Mouse (Mus musculus) T-helper 1 cell (primary cell): ENCODE results near the gene Ppme1.

Experiments
- in situ Hi-C: fragments of 300-600 bp; cut with MboI, MseI; formaldehyde crosslinking; loops from one replicate; pipeline ENCODE4 v1.15.1; 2025; ENCODE audit warnings: high pct_unique_total_duplicates

The Ppme1 gene

DNA sequence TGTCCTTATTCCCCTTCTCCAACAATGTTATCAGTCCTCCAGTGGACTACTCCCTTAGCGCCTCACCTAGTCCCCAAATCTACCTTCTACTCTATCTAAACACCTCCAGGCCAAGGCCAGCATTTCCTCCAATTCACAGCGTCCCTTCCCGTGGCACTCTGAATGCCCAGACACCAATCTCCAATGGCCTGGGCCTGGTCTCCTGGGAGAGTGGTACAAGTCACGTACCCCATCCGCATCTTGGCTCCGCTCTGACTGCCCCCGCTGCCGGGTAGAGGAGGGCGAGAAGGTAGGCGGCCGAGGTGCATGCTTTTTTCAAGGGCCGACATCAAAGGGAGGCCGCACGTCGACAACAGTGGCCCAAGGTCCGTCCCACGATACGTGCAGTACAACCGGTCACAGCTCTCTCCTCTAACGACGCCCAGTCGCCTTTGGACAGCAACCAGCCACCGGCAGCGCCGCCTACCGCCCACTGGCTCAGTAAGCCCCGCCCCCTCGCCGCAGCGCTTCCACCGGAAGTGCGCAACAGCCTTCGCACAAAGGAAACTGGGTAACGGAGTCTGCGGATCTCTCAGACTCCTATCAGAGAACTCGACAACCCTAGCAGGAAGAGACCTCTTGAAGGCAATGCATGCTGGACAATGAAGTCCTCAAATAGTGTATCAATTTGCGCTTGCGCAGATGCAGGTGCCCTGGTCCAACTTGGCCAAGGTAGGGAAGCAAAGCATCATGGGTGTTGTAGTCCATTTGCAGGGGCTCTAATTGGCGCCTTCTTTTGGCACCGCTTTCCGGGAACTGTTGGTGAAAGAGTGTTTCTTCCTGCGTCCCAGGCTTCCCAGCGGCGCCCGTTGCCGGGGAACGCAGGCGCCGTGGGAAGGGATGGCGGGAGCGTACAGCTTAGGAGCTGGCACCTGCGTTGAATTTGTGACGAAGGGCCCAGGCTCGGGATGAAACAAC, at the start of gene Ppme1, which contains the start of gene C2cd3:
Ppme1 (minus strand) TSS at position 813 of the 957 bp plus-strand sequence.
C2cd3 (plus strand) TSS at position 739 of the 957 bp plus-strand sequence.
- in situ Hi-C loops, result loop anchor here (10.0 kb wide), 1 partner anchor 1227 kb away; the partner anchor contains the start of gene Uvrag

GRCm38 (mm10) chr7:100408684-100409083, 36.6 kb upstream of the Ppme1 start:
- in situ Hi-C loops, result no loop called here

DNA sequence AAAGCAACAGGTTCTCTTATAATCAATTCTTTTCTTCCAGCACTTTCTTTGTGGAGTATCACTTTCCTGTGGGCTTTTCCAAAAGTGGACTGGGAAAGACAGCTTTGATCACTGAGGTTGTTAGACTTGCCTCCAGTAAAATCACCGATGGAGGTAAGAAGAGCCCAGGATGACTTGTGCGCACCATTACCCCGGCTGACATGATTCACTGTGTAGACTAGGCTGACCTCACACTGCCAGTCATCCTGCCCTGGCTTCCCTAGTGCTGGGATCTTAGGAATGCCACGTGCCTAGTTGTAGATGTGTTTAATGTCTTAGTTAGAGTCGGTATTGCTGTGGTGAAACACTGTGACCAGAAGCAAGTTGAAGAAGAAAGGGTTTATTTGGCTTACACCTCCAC, 35.6 kb upstream of the Ppme1 start:
- in situ Hi-C loops, result no loop called here

DNA sequence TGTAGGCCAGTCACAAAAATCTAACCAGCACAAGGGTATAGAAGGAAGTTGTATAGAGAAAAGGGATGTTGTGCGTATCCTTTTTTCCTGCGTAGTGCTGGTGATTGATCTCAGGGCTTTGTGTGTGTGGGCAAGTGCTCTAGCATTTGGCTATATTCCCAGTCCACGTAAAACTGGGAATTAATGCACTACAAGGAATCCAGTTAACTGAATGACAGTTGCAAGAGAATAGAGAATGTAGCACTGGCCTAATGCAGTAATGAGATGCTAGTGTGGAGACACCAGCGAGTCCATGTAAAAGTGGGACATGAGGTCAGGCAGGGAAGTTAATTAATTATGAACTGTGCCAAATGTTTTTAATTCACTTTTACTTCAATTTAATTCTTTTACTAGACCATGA, 30.6 kb upstream of the Ppme1 start:
- in situ Hi-C loops, result no loop called here

GRCm38 (mm10) chr7:100400899-100401539, 28.9 kb upstream of the Ppme1 start:
- in situ Hi-C loops, result no loop called here

DNA sequence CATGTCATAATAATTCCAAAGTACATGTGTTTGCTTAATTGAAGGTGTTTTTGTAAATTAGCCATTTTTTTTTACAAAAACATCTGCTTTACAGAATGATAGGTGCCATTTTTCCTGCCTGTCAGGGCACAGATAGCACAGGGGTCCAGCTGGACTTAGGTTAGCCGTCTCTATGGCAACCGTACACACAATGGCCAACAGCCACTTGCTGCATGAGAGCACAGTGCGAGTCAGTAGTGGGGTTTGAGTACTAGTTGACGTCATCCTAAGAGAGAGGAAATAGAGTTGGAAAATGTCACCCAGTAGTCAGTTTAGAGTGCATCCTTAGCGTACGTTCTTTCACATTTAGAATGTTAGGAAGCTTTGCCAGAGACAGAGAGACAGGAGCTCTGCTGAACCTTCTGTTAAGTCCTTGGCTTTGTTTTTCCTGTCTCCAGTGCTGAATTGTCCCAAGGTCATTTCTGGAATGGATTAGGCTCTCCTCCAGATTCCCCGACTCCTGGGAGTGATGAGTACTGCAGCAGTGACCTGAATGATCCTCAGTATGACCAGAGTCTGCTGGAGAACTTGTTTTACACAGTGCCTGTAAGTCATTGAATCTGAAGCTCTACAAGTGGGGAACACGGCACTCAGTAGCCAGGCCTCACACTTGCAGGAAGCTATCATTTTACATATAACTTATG, 27.3 kb upstream of the Ppme1 start:
- in situ Hi-C loops, result no loop called here

DNA sequence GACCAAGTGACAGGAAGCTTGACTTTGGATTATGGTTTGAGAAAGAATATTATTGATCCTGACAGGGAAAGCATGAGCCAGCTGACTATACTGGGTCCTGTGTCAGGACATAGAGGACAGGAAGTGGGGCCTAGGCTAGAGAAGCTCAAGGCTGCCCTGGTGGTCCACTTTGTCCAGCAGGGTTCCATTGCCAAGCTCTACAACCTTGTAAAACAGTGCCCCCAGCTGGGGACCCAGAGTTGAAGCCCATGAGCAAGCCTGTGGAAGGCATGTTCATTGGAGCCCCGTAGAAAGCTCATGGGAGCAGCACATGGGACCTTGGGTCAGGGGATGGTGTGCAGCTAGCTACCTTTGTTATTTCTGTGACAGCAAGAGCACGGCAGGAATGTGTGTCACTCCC, 20.2 kb upstream of the Ppme1 start:
- in situ Hi-C loops, result no loop called here

DNA sequence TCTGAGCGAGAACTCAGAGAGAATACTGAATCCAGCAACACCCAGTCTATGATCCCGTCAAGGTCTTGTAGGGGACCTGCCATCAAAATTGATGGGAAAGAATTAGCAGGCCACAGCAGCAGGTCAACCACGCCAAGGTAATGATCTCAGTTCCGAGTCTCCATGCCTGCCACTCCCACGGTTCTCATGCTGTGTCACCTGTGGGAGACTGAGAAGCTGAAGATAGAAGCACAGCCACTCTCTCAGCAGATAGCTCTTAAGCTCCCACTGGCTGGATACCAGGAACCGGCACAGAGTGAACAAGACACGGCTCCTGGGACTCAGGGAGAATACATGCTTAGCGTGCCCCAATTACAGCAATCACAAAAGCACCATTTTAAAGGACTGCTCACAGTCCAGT, 18.1 kb upstream of the Ppme1 start:
- in situ Hi-C loops, result no loop called here

GRCm38 (mm10) chr7:100388174-100388573, 16.1 kb upstream of the Ppme1 start:
- in situ Hi-C loops, result no loop called here

DNA sequence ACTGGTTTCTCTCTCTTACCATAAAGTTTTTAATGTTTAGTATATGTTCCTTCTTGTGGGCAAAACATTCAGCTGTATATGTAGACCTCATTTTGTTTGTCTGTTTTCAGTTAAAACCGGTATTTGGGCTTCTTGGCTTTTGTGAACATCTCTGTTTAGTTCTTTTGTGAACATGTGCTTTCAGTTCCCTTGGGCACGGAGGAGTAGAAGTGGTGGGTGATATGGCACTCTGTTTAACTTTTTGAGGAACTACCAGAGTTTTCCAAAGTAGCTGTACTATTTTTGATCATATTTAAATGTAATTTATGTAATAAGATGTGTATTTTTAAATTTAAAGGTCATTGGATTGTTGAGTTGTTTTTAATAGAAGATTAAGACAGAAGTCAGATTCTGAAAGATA, 11.1 kb upstream of the Ppme1 start:
- in situ Hi-C loops, result no loop called here

DNA sequence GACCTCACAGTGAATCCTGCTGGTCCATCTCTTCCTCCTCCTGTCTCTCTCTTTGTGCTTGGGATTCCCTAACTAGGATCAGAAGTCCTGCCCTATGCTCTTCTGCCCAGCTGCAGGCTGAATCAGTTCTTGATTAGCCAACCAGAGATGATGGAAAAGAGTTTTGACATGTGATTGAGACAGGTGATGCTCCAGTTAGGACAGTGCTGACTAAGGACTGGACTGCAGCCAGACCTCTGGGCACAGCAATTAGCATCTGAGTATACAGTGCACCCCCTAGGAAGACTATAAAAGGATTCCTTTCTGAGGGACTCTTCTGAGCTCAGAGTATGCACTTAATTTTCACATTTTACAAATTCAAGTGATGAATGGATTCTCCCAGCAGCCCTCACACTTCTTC, 9.1 kb upstream of the Ppme1 start:
- in situ Hi-C loops, result no loop called here

- in situ Hi-C loops, result loop anchor here (10.0 kb wide), 1 partner anchor 1233 kb away; the partner anchor contains the start of gene Uvrag
Measured at GRCm38 (mm10) chr7:100378257-100378656, 6.2 kb upstream of the Ppme1 start.

DNA sequence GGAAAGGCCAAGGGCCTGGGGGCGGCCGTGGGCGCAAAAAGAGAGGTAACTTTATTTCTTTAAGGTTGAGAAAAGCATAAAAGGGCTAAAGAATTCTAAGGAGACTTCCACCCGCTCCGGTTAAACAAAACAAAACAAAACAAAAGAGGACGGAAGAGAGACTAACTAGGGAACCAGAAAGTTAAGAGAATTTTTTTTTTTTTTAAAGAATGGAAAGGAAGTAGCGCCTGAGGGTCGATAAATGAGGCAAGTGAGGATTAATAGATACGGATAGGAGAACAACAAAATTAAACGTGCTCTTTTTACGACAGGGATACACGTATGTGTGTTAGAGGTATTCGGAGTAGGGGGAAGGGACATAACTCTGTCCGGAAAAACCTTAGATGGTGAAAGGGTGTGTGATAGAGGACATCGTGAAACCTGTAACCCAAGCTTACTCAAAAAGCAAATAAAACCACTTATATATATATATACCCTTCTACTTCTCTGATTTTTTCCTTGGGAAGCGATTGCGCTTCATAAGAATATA, 409 bp upstream of the Ppme1 start:
- in situ Hi-C loops, result loop anchor here (10.0 kb wide), 1 partner anchor 1228 kb away; the partner anchor contains the start of gene Uvrag

- in situ Hi-C loops, result no loop called here
Measured at GRCm38 (mm10) chr7:100364888-100365287, 7.2 kb downstream of the Ppme1 start.

DNA sequence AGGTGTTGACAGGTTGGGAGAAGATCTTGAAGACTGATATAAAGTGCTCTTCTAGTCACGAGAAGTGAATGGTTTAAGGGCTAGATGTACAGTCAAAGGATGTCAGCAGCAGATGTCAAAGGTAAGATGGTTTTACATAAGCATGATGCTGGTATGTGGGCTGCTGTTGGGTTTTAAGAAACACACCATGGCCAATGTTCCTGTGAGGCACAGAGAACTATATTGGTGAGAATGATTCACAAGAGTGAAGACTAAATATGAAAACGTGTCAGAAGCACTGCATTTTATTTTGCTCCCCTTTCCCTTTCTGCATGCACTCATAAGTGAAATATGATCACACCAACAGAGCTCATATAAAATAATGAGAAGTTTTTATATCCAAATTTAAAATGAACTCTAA, 8.9 kb downstream of the Ppme1 start:
- in situ Hi-C loops, result no loop called here

DNA sequence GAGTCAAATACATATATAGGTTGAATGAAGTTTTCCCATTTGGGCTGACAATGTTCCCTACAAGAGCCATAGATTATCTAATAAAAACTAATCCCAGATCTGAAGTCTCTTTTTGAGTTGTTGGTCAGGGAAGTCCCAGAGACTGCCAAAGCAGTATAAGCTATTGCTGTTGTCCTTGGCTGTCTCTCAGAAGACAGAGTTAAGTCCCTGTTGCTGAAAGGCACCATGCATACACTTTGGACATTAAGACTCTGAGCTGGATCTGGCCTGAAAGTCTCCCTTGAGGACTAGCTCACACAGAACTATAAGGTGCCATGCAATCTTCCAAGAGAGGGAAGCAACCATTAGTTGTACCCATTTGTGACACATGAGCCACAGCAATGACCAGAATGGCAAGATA, 14.3 kb downstream of the Ppme1 start:
- in situ Hi-C loops, result no loop called here

GRCm38 (mm10) chr7:100356768-100357167, 15.3 kb downstream of the Ppme1 start:
- in situ Hi-C loops, result no loop called here

- in situ Hi-C loops, result no loop called here
Measured at GRCm38 (mm10) chr7:100356324-100356723, 15.8 kb downstream of the Ppme1 start.

DNA sequence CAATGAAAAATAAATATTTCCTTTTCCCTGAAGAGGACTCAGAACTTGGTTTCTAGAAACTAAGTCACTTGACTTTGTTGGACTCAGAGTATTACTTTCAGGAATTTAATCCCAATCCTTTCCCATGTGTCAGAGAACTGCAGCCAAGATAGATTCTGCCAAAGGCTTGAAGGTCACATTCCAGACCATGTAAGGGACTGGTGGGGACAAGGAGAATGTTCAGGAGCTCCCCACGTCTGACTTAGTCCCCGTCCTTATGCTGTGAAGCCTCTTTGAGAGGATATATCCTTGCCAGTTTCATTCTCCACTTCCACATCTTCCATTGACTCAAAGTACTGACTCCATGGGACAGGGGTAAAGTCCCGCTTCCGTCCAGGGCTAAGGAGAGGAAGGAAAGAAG, 17.1 kb downstream of the Ppme1 start:
- in situ Hi-C loops, result no loop called here

DNA sequence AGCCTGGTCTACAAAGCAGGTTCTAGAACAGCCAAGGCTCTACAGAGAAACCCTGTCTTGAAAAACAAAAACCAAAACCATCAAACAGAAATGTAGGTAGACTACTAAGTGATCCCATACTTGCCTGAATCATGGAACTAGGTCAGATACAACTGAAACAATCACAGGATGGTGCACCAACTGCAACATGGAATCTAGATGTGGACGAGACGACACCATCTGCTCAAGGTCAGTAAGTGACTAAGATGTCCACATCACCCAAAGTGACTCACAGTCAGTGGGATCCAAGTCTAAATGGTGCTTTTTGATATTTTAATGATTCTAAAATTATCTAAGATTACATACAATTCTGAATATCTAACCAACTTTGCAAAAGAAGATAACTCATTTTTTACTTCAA, 36.2 kb downstream of the Ppme1 start:
- in situ Hi-C loops, result no loop called here

- in situ Hi-C loops, result no loop called here
Measured at GRCm38 (mm10) chr7:100331269-100331668, 40.8 kb downstream of the Ppme1 start.

DNA sequence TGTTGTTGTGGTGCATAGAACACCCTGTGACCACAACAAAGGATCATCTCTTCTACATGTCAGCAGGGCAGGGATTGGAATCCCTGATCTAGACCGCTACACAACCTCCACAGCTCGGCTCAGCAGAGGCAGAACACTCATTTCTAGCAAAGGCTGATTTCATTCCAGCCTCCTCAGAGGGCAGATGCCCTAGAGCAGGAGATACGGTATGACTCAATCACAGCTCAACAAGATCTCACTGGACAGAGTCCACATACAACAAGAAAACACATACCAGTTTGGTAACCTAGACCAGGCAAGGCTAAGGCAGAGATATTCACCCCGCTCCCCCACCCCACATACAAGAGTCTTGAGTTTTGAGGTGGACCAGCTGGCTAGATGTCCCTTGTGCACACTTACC, 43.5 kb downstream of the Ppme1 start:
- in situ Hi-C loops, result no loop called here
